Mouse (Mus musculus) gastrocnemius, postnatal 25 days (tissue): ENCODE measurements at regions not wholly inside any gene's neighbourhood (a gene's known extent, or its start where the extent isn't known, plus 50 kb on each side); places are given as distances from the start of the nearest gene placed in this dataset.

Experiments
- DNase-seq: peaks from one replicate; pipeline ENCODE4 v3.0.0; 2022

DNA sequence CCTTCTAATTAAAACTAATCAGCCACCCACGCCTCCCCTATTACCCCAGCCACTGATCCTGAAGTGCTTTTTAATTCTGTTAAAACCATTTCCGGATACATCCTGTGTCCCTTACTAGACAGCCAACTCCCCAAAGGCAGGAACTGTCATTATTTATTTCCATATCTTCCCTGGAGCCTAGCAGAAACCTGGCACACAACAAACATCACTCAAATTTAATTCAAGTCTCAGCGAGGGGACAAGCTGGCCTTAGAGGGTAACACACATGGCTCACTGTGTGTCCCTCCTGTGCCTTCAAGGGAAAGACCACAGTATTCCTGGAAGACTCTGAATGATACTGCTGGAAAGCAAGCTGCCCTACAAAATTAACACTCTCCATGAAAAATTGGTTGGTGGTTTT is 240.0 kb downstream of the Mycn start:
- DNase-seq: no peak

DNA sequence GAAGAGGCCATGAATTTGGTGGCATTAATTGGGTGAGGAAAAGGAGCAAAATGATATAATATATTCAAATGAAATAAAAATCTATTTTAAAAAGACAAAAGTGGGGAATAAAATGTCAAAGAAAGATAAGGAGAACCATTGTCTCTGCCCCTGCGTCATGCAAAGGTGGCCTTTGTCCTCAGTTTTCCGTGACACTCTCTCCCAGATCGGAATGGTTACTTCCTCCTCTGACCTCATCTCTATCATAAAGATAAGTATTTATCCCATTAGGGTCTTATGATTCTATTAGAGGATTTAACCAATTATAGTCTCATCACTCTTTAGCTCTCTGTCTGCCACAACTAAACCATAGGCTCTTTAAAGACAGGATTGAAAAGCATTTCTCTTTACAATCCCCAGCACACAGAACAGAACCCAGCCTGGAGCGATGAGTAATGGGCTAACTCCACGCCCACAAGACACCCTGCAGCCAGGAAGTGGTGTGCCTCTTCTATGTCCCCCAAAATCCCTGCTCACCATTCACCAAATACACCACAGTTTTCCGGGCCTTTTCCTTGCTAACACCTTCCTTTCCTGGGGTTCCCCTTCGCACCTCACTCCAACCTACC is 240.6 kb downstream of the Mycn start:
- no peak for DNase-seq

DNA sequence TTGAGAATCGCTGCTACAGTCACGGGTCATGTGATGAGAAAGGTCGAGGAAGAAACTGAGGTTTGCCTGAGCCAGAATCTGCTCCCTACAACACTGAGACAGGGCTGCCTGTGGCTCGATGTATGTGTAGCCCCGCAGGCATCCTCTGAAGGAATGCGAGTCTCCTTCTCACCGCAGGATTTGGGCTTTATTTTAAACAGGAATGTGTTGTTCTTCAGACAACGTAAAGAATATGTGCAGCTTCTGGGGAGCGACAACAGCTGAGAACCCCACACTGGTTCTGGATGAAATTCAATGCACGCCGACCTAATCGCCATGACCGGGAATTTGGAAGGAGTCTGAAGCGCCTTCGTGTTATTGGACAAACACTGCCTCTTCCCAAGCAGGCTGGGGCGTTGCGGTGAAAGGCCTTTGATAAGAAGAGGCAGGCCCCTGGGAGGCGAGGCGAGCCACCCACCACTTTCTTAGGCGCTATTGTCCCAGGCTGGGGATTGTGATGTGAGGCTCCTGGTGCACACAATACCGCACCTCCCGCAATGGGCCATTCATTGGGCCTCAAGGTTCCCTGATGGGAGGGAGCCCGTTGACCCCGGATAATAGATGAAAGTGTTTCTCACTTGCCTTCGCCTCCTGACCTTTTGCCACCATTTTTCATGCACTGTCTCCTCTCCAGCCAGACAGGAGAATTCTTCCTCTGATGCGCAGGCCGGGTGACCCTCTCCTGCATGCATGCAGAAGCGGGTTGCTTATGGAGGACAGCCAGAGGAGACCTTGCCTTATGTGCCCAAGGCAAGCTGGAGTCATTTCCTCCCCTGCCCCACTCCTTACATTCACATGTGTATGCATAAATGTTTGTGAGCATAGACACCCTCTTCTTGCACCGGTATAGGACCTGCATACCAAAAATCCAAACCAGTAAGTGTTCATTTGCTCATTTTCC is 247.6 kb downstream of the Mycn start:
- DNase-seq: no peak

DNA sequence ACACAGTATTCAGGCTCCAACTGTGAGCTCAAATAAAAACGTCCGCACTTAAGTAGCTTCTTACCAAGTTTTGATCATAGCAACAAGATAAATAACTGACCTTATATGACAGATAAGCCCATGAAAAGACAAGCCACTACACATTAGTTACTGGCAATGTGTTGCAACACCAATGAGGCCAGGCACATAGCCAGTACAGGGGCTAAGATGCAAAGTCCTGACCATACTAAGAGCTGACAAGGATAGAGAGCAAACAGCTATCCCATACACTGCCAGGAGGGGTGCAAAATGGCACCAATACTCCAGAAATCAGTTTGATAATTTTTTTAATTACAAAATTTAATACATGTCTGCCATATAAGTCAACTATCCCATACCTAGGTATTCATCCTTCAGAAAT is 254.3 kb downstream of the Mycn start:
- DNase-seq: no peak

DNA sequence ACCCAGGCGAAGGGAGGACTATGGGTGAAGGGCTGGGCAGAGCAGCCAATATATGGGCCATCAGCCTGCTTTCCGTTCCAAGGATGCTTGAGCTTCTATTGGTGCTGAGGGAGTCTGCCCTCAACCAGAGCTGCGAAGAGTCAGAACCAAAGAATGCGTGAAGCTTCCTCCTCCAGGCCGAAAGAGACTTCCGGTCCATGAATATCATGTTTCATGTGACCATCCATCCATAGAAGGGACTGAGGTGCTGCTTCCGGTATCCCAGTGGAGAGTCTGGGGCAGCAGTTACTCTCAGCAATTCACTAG is 256.5 kb downstream of the Mycn start:
- no peak for DNase-seq

DNA sequence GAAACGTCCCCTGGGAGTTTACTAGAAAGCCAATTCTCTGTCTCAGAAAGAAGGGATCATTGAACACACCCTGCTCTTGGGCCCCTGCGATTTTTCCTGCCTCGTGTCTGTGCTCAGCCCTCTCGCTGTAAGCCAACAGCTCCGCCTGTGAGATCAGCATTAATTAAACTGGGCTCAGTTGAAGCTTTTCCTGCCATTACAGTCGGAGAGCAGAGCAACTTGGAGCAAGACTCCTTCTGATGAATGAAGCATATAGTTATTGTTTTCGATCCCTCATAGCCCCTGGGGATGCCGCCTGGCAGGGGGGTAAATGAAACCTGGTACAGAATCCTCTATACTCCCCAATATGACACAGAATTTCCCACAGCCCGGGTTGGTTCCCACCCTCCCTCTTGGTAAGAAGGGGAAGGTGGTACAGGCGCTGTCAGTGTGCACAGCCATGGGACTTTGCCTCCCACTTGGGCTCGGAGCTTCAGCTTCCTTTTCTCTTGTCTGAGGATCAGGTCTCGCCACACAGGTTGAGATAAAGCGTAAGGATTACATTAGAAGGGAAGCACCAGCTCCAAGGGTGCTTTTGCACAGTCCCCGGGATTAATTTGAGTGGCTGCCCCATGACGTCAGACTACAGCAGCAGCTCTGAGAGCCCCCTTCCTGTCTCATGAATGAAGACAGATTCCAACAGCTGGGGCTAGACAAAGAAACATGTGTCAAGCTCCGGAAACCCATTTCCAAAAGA is 257.1 kb downstream of the Mycn start:
- DNase-seq: no peak

DNA sequence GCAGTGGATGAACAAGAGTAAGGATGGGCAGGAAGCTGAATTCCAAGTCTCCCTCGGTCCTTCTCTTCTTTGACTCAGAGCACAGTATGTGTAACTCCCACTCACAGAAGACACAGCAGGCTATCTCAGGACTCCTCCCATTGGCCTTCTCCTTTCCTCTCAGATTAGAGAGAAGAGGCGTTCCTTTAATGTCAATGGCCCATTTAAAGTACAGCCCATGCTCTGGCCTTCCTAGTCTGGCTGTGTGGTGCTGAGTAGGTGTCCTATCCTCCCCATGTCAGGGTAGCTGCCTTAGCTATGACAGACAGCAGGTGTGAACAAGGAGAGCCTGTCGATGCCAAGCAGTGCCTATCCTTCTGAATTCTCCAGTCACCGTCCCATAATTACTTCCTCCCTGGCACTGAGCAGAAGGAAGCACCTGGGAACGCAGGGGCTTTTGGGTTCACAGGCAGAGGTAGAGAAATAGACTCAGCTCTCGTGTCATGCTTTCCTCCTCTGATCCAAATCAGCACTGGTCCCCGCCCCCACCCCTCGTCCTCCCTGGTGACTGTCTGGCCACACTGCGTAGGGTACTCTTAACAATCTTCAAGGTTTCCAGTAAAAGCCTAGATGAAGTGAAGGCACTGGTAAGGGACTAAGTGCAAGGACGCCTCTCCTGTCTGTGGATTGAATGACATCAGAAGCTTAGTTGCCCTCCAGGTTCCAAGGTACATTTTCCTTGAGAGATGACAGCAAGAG is 257.8 kb downstream of the Mycn start:
- DNase-seq: no peak

DNA sequence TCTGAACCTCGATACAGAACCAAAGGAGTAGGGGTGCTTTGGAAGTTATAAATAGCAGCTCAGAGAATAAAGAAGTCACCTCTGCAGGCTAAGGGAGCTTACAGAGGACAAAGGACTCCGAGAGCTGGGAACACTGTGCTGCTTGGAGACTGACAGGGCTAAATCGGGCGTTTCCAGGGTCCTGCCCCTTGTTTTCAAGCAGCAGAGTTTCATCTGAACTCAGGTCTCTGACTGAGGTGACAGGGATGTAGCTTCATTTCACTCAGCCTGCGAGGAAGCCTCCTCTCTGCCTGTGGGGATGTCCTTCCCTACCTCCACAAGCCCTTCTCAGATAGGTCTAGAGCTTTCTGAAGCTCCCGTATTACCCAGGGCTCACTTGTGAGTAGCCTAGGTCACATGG is 260.6 kb downstream of the Mycn start:
- DNase-seq: no peak

DNA sequence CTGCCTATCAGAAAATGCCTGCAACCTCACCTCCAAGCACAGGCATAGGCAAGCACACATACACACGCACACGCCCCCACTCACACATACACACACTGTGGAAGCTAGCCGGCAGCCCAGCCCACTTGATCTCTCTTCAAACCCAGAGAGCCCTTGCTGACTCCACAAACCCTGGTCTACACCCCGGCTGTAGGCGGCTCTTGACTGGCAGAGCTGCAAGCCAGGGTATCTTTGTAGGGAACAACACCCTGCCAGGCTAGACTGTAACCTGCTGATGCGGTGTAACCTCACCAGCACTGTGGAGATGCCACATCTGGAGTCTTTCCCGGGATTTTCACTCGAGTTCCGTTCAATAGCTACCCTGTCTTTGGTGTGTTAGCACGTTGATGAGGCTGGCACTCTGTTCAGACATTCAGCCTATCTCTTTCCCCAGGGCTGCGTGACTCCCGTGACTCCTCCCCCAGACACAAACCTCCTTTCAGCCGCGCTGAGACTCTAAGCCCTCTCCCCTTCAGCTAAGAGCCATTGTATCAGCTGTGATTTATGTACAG is 261.3 kb downstream of the Mycn start:
- DNase-seq: no peak

DNA sequence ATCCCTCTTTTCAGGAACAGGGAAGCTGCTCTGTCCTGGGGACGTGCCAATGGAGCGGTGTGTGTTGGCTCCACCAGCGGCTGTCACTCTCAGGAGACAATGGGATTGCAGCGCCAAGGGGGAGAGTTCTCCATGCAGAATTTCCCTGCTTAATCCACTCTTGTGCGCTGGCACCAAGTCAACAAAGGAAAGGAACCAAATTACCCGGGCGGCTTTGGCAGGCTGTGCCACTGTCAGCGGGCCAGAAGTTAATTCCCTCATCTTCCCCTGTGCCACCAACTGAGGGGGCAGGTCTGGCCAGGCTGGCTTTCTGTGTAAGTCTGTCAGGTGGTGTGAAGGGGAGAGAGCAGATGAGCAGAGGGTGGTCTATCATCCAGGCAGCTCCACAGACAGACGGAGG is 265.0 kb downstream of the Mycn start:
- DNase-seq: no peak

DNA sequence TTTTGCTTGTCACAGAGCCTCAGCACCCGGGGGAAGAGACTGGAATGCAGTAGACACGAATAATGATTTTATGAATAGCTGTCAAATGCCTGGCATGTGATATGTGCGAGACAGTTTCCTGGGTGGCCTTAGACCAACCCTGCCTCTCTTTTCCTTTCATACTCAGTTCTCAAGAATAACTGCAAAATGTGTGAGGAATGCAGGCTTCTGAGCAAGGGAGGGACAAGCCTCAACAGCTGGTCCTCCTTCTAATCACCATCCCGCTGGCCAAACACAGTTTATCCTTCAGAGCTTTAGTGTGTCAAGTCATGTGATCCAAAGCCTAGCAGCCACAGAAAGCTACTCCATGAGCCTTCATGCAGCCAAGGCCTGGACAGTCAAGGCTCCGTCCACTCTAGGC is 271.8 kb downstream of the Mycn start:
- DNase-seq: no peak

DNA sequence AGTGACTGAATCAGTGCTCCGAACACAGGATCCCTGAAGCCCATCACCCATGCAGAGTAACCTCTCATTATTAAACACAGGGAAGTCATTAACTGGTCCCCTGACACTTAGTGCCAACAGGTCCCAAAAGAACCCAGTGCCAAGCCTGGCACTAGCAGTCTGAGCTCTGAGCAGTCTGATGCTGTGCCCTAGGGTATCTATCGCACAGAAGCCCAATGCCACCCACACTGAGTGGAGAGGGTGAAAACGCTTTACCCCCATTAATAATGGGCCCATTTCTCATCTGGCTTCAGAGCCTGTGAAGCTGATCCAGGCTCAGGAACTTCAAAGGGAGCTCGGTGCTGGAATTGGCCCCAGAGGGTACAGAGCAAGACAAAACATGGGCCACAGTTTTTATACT is 272.8 kb downstream of the Mycn start:
- DNase-seq: no peak

DNA sequence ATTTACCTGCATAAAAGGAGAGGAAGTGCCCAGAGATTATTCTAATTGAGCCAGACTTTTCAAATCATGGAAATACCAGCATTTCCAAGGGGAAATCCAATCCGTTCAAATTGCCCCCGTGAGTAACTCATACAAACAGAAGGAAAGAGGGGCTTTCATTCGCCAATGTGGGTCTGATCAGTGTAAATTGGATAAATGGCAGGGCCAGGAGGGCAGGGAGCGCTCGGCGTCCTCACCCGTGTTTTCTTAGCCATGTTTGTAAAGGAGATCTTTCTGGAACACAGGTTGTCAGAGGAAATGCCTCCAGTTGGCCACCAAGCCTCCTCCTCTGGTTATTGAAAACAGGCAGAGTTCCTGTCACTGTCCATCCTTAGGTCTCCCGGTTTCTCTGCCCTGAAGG is 286.1 kb downstream of the Mycn start:
- no peak for DNase-seq

DNA sequence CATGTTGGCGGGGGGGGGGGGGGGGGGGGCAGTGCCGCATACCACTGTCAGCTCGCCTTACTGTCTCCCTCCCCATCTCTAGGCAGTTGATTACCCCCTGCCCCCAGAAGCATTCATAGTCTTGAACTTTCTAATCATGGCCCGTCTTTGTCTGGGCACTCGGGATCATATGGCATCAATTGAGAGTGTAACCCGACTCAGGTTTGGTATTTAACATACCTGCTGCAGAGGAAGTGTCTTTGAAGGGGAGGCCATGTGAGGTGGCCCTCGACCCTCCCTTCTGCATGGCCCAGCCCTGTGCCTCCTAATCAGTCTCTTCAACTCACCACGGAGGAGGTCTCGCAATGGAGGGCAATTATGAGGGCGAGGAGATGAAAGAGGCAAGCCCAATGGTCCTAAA is 286.5 kb downstream of the Mycn start:
- no peak for DNase-seq

DNA sequence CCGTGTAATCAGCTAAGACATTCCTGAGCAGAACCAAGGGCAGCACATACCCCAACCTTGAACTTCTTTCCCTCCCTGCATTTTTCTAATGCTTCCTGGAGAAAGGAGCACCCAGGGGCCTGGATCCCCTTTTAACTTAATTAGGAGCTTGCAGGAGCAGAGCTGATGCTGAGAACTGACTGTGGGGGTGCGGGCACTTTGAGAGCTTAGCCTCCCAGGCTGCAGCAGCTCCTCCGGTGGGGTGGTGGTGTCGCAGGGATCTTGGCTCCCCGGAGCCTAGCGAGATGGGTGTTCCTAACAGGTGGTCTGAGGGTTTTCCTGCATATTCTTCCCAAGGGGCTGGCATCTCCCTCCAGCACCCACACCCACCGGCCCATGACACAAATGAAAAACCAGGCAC is 289.4 kb downstream of the Mycn start:
- DNase-seq: no peak

DNA sequence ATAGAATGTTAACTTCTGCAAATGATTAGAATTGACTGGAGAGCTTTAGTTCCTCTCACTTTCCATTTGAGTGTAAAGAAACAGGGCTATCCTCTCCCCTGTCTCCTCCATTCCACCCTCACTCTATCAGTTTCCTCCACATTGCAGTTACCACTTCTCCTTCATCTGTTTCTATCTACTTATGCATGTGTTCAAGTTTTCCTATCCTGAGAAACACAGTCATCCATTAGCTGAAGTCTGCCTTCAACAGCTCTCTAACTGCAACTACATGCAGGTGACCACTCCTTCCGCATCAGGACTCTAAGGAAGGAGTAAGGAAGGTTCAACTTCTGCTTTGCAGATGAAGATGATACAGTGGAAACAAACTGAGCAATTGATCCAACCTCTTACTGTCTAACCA is 291.4 kb downstream of the Mycn start:
- no peak for DNase-seq

DNA sequence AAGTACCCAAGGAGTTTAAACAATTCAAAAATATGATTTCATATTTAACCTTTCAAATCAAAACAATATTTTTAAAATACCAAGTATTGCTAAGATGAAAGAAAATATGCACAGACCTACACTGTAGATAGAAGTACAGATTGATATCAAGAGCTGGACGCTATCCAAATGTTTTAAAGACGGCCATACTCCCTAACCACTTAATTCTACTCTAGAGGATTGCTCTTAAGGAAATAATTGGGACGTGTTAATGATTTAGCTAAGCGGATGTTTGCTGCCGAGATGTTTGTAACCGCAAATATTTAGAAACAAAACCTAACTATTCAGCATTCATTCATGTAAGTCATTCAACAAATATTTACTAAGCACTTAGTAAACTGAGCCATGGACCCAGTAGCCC is 294.2 kb downstream of the Mycn start:
- no peak for DNase-seq

DNA sequence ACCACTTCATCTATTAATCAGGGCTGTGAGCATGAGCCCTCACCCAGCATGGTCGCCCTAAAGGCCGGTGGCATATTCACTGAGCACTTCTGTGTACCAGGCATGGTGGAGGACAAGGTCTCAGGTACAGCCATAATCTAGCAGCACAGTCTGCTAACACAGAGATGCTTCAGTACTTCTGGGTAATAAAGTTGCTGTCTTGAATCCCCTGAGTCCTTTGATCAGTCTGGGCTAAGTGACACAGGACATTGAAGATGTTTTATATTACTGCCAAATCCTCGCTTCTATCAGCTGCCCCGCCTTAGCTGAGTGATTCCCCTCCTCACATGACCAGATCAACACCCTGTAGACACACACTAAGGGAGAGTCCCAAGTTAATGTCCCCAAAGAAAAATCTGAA is 296.5 kb downstream of the Mycn start:
- DNase-seq: no peak

DNA sequence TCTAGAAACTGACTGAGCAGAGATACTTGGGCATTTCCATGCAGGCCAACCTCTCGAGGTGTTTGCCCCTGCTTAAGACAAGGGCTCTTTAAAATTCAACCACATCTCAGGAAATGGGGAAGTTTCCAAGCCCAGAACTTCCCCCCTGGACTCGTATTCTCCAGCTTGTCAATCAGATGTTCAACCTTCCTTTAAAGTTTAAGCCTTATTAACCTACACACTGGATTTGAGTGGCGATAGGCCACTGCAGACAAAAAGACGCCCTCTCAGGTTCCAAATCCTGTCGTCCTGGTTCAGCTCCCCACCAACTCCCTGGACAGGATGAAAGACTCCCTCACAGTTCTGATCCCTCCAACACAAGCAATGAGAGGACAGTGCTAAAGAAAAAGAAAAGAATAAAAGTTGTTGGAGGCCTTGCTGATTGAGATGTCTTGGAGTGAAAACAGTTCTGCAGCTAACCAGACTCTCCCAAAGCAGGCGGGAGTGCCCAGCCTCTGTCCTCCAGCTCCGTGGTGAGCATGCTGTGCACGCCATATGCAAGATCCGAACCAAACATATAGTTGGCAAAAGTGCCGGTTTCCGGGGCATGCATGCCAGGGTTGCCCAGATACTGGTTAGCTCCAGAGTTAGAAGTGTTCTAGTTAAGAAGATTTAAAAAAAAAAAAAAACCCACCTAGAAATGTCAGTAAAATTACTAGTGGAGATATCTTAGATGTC is 298.3 kb downstream of the Mycn start:
- no peak for DNase-seq

DNA sequence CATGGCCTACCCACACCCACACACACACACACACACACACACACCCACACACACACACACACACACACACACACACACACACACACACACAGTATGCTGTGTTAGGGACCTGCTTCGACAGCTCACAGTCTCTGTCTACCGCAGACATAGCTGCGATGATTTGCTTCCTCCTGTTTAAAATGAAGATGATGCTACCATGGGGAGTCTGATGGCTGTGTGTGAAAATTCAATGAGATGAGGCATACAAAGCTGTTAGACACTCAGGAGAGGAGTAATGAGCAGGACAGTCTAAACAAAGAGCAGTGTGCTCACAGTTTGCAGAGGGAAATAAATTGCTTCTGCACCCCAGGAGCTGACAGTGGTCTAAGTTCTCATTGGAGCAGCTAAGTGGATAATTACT is 306.4 kb downstream of the Mycn start:
- DNase-seq: no peak

DNA sequence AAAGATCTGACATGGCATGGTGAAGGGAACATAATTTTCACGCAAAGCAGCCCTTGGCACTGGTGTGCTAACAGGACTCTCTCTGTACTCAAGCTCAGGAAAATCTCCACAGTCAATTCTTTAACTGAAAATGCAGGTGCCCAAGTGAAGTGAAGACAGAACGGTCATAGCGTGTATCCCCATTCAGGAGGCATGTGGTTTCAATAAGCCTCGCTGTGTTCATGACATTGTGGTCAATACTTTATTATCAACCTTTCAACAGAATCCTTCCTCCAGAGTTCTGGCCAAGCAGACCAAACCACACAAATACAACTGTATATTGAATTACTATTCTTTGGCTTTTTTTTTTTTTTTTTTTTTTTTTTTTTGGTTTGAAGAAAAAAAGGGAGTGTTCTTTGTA is 314.1 kb downstream of the Mycn start:
- DNase-seq: no peak

DNA sequence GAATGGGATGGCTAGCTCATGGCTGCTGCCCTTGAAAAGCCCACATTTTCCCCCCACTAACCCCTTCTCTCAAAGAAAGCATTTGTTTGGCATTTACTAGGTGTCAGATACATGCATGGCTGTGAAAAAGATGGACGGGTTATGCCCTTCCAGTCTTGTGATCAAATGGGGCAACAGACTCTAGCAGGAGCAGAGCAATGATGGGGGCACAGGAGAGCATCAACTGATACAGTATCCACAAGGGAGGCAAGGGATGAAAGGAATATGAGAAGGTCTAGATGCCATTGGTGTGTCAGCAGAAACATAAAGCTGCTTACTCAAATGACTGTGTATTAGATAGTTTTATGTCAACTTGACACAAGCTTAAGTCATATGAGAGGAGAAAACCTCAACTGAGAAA is 315.9 kb downstream of the Mycn start:
- DNase-seq: no peak
